Mouse (Mus musculus) layer of hippocampus, postnatal 10 days (tissue): ENCODE data around the gene Rtn4. TPM values are rescaled to one million over a fixed set of nuclear protein-coding genes. Genes with fewer than 3 reads are reported as not detected.
"Not testable (repeated sequence)": the region's sequence is repeated elsewhere in the genome, so short reads cannot be mapped to it uniquely, and the experiment has no call there.

Experiments used
- DNase-seq, 2 experiments: peaks; one replicate each; pipeline ENCODE4 v3.0.0; 2021; ENCODE audit warnings: low spot score in 2 of 2
- total RNA-seq, 2 experiments: library from RNA; stranded (reverse); gene quantifications; 2 replicates each; pipeline ENCODE4 v1.2.3; 2021

Rtn4 gene
- total RNA-seq, 2 experiments from 2014 or later = 504 to 510 TPM

DNA sequence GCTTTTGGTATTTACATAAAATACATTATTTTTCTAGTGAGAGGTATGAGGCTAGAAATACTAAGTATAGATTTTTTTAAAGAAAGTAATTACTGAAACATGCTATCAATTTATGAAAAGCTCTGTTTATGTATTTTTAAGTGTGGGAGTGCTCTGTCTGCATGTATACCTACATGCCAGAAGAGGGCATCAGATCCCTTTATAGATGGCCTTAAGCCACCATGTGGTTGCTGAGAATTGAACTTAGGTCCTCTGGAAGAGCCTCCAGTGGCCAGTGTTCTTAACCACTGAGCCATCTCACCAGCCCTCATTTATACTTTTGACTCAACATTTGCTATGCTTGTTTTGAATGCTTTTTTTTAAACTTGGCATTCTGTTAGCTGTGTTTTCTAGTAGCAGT, 16.8 kb downstream of the Rtn4 start:
- DNase-seq = no peak

DNA sequence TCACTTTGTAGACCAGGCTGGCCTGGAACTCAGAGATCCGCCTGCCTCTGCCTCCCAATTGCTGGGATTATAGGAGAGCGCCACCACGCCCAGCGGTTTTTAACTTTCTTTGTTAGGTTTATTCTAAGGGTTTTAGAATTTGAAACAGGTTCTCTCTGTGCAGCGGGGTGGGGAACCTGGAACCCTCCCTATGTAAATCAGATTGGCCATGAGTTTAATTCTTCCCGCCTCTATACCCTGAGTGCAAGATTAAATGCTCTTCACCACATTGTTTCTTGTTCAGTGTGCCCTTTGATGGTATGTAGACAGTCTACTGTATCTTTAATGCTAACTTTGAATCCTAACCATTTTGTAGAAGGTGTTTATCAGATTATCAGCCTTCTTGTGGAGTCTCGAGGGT, 21.4 kb downstream of the Rtn4 start:
- DNase-seq = no peak

DNA sequence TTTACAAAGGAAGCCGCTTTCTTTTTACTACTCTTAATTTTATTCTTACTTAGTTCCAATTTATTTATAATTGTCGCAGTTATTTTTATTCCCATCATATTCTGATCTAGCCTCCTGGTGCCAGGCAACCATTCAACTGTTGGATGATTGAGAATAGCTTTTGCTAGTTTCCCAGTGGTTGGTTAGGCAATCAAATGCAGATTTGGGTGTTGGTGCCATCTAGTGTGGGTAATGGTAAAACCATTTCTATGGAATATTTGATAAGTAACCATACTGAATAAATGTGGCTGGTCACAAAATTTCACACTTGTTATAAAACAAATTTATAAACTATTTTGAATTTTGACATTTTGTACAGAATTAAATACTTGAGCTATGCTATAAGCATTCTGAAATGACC, 22.0 kb downstream of the Rtn4 start:
- no peak for DNase-seq

DNA sequence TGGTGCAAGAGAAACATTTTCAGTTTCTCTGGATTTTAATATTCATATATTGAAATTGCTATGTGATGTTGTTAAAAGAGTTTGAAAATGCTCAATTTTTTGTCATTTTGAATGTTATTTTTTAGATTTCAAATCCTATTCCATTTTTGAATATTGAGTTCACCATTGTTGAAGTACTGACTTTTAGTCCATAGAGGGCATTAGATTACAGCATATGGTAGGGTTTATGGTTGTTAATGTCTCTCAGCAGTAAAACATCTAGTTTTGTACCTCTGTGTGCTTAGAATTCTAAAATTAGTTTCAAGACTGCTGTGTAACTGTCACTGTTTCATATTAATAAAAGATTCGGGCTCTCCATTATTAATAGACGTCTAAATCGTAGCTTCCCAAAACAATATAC, 22.8 kb downstream of the Rtn4 start:
- DNase-seq = no peak

DNA sequence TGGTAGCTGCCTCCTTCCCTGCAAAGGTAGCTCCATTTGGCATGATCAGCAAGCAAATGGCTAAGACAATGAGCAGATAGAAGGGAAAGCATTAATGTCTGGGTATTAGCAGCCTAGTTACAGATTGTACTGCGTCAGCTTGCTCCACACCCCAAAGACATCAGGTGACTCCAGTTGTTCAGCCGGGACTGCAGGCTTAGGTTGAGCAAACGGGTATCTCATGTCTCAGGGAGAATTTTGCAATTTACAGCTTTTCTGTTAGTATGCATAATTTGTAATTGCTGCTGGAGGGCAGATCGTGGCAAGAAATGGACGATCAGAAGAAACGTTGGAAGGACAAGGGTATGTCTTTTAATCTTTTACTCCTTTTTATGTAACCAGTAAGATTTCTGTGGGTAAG, 25.8 kb downstream of the Rtn4 start:
- DNase-seq = no peak

DNA sequence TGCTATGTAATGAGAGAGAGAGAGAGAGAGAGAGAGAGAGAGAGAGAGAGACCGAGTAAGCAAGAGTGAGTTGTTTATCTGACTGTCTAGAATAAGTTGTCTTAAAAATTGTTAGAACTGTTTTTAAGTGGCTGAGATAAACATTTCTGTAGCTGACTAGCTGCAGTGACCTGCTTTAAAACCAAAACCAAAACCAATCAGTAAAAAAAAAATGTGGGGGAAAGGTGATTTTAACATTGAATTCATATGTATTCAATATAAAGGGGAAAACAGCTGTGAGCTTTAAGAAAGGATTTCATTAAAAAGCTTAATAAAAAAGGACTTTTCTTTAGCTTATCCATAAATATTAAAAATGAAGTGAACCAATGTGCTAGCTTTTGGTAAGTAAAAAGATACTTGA, 26.9 kb downstream of the Rtn4 start:
- no peak for DNase-seq

DNA sequence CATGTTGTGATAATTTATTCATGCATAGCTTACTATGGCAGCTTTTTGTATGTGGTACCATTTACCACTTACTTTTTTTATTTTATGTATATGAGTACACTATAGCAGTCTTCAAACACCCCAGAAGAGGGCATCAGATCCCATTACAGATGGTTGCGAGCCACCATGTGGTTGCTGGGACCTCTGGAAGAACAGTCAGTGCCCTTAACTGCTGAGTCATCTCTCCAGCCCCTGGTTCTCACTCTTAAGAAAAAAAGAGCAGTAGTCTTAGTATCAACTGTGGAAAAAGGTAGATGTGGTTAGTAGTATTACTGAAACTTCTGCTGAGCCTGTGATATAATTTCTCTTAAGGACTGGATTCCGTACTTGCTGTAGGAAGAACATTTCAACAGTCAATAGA, 31.5 kb downstream of the Rtn4 start:
- DNase-seq = no peak

DNA sequence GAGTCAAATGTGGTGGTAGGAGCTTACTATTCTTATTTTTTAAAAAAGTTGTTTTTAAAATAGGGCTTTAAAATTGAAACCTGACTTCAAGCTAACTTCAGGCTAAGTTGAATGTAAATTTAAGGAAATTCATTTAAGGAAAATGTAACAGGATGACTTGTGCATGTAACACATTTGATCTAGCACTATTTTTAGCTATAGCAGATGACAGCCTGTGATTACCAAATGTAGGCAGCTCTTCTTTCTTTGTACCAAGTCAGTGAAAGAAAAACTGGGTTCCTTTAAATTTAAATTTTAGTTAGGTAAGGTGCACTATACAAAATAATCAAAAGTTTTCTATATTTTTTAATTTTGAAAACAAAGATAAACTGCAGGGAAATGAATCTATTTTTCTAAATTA, 32.4 kb downstream of the Rtn4 start:
- no peak for DNase-seq

DNA sequence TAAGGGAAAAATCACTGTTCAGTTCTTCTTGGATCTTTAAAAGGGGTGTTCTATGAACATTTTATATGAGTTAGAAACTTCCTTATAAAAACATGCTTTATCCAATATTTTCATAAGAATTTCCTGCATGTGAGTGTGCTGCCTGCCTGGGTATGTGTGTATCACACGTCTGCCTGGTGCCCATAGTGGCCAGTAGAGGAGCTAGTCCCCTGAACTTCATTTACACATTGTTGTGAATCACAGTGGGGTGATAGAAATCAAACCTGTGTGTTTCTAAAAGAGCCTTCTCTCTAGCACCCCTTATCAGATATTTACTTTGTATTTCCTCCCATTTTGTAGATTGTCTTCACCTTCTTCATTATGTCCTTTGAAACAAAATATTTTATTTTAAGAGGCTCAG, 32.9 kb downstream of the Rtn4 start:
- no peak for DNase-seq

DNA sequence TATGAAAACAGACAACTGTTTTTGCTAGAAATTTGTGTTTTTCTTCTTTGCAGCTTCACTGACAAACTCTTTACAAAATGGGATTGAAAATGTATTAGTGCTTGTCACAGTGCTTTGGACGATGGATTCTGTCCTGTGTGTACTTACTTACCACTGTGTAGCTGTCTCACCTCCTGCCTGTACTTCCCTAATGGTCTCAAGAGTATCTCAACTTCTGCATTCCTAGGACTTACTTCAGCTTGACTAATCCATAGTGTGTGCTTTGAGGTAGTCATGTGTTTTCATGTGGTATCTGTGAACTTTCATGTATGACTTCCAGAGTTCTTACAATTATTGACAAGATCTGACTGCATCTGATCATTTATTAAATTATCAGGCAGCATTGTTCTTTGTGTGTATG, 35.2 kb downstream of the Rtn4 start:
- DNase-seq = no peak

DNA sequence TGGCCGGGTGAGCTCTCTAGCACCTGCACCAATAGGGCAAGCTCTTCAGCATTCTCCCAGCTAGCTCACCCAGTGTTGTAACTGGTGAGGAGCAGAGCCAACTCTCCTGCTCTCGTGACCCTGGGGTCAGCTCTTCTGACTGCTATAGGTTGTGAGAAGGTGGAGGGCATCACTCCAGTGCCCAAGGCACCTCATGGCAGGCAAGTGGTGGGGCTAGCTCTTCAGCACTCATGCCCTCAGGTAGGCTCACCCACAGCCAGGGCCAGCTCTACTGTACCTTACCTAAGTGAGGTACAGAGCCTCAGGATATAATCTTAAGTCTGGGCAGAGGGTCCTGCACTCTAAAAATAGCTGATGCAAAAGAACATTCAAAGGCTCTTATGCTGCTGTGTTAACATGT, 47.0 kb downstream of the Rtn4 start:
- no peak for DNase-seq

DNA sequence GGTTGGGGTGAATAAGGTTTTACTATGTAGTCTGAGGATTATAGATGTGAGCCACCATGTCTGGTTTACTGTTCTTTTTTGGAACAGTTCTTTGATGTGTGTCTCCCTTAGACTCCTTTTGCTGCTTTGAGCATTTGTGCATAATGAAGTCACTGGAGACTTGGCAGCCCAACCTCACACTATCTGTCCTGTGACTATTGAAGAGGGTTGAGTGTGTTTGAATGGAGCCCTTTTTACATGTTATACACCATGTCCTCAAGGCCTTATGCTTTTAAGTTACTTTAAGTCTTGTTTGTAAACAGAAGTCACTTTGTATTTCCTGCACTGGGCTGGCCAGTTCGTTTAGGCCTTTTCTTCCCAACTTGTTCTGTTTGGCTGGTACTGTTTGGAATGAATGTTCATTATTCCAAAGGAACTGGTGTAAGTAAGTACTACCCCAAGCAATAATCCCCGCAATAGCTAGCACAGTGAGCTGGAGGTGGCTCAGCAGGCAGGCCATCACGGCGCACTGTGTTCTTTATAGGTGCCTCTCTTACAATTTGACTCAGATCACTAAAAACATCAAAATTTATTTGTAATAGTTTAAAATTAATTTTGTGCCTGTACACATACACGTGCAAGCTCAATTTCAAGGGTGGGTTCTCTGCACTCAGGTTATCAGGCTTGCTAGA, 52.1 kb downstream of the Rtn4 start:
- DNase-seq = no peak

DNA sequence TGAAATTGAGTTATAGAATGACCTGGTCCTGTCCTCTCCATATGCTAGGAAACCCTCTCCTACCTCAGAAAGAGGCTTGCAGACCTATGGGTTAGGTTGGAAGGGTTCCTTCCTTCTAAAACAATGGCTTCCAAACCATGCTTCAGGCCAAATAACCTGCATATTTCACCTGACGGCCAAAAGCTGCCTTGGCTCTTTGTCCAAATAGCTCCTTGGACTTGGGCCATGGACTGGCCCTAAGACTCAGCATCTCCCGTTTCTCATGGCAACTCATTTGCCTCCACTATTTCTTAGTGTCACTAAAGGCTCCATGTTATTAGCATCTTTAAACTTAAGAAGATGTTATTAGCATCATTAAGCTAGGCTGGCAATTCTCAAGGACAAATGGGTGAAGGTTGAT, 52.8 kb downstream of the Rtn4 start:
- no peak for DNase-seq

DNA sequence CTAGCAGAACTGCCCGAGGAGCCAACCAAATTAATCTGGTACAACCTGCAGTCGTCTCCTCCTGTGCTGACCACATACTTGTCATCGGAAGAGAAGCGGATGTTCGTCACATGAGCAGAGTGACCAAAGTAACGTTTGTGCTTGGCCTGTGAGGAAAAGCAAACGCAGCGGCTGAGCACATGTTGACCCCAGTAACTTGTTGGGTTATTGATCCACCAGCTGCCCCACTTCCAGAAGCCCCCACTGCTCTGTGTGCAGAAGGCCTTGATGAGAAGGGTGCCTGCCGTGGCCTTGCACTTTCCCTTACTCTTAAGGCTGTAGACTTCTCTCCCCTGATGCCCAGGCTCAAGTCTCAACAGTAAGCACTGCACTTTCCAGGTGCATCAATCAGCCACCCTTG, 53.5 kb downstream of the Rtn4 start:
- no peak for DNase-seq

DNA sequence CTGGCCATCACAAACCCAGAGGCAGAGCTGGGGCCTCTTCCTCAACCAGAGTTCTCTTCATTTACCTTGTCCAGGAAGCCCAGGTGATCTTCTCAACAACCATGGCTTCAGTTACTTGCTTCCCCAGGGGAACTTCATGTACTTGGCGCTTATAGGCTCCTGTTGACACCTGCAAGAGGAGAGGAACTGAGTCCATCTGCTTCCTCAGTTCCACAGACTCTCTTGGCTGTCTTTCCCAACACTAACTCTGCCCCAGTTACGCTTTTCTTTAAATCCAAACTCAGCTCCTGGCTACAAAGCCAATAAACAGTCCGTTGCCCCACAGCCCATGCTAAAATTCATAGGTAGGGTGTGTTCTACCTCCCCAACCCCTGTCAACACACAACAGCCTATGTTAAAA, 54.6 kb downstream of the Rtn4 start:
- DNase-seq = no peak

DNA sequence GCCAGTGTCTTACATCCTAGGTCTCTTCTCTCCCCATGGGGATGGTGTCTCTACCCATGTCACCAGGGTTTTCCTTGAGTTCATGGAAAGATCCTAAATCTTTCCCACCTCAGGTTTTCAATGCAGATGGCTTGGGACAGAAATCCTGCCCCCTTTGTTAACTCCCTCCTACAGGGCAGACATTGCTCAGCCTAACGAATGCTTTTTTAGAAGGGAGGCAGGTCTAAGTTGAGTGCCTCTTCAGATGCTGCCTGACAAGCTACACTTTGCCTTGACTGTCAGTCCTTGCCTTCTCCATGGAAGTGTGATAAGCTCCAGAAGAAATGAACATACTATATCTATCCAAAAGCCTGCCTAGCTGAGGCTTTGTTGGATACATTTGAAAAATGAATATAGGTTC, 55.1 kb downstream of the Rtn4 start:
- DNase-seq = no peak

DNA sequence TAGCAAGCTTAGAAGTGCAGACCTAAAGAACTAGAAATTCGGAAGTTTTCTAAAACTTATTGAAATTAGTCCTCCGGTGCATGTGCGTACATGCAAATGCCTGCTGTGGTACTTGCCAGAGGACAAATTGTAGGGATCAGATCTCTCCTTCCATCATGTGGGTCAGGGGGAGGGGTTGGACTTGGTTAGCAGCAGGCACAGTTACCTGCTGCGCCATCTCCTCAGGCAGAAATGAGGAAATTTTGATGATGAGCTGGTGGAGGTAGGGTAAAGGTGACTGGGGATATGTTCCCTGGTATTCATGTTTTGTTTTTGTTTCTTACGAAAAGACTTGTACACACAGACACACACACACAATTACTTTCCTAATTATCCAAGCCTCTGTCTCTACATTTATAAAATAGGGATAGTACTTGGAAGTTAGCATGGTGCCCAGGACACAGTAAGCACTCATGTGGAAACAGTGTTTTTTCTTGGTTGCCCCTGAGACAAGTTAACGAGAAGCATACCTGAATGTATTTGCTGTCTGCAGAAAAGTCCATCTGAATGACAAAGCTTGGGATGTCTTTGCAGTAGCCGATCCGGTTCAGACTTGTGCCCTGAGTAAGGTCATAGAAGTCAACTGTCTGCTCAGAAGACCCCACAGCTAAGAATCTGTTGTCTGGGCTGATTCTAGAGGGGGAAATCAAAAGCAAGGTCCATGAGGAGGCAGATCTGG, 56.2 kb downstream of the Rtn4 start:
- no peak for DNase-seq

DNA sequence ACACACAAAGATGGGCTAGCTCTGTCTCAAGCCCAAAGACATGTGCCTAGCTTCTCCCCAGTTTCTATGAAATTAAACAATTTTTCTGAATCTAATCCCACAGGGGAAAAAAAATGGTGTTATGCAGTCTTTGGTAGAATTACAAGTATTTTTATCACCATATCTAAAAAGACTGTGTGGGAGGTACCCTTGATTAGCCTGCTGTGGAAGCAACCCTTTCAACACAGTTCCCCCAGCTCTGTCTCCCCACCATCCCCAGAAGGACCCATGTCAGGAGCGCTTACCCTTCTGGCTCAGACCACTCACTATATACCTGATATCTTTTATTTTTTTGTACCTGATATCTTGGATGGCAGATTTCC, 56.7 kb downstream of the Rtn4 start:
- DNase-seq = no peak

DNA sequence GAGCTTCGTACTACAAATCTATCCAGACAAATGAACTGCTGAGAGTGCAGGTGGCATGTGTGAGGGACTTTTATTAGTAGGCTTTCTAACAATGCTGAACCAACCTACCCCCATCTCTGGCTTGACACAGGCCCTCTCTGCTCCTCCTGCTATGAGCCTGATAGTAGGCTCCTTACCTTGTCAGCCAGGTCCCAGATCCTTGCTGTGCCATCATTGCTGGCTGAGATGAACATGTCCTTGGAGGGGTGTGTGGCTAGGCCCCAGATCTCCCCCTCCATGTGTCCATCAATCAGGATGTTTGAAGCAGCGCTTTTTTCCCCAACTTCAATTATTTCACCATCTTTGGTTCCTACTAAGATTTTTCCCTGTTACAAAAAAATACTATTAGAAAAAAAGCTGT, 58.3 kb downstream of the Rtn4 start:
- DNase-seq = no peak

DNA sequence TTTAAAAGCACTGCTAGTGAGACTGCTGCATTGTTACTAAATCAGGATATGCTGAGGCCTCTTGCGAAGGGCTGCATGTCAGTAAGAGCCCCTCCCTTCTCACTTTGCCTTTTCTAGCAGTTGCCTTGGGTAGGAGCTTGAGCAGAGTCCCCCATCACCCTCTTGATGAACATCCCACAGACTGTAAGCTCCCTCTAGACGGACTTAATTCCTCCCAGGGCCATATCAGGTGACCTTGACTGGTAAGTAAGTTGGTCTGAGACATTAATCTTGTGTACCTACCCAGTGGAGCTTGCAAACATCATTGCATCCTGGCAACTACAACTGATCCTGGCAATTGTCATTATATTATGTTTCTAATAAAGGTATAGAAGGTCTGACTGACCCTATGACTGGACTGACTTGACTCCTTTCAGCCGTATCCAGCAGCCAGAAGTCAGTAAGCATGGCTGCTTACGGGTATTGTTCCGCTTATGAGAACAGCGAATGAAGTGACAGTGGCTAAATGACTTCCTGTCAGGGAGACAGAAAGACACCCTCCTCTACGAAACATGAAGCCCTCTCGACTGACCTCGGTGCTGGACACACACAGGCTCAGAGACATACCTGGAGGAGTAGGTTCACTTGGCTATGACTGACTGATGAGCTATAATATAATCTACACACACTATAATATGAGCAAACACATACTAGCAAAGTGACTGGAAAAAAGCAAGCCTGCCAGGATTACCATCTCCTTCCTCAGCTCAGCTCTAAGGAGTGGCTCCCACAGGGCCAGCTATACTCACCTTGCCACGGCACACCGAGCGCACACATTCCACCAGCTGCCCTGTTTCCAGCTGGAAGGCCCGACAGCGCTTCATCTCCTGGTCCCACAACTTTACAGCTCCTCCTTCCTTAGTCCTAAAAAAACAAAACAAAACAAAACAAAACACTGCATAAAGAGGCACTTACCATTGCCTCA, 59.2 kb downstream of the Rtn4 start:
- DNase-seq = no peak

DNA sequence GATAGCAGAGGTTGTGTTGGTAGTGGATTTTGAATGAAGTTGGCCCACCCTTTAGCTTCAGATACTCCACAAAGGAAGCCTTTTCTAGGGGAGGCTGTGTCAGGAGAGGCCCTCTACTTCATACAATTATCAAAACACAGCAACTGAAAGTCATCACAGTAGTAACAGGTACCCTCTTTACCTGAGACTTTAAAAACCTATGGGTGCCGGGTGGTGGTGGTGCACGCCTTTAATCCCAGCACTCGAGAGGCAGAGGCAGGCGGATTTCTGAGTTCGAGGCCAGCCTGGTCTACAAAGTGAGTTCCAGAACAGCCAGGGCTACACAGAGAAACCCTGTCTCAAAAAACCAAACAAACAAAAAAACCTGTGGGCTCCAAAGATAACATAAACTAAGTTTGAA, 63.3 kb downstream of the Rtn4 start:
- not testable (repeated sequence) for DNase-seq

DNA sequence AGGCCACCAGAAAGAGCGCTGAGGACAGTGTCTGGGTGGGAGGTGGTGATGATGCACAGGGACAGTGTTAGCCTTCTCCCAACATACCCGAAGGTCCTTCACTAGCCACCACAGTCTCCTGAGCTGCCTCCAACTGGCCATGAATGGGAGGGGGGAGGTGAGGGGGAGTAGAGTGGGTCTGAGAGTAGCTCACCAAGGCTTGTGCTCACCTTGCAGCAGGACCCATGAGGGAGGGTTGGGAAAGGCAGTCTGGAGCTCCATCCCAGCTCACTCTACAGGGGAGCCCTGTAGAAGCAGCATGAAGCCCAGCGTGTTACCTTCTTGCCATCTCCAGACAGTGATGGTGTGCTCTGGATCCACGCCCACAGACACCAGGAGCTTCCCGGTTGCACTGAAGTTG, 65.9 kb downstream of the Rtn4 start:
- DNase-seq = no peak
